Mouse (Mus musculus): ENCODE measurements around the gene Mbip. TPM values are rescaled to one million over a fixed set of nuclear protein-coding genes. Genes with fewer than 3 reads are reported as not detected.

Gene Mbip
- 10 to 100 TPM; 17.1 to 23.4 TPM for total RNA-seq (2021)
- long read RNA-seq, experiment 1, transcript Mbip-201 (9 exons, 1,512 nt) = major isoform, 8 of 19 reads
- long read RNA-seq, experiment 1, partial matches to known transcripts = 1 of 19 reads
- long read RNA-seq, experiment 1, other reads (novel, unspliced or antisense) = 8 of 19 reads
- long read RNA-seq, experiment 2, transcript Mbip-201 (9 exons, 1,512 nt) = major isoform, 8 of 19 reads
- long read RNA-seq, experiment 2, partial matches to known transcripts = 3 of 19 reads
- long read RNA-seq, experiment 2, other reads (novel, unspliced or antisense) = 6 of 19 reads

- DNase-seq (ENCODE audit: low spot score in 2 of 2) = peak; percentile 98
Measured at GRCm38 (mm10) chr12:56345367-56346089, at the start of gene Mbip. Gene Mbip (minus strand): TSS chr12:56345894.

GRCm38 (mm10) chr12:56387647-56388205 lies 42.0 kb upstream of the Mbip start:
- DNase-seq (ENCODE audit: low spot score in 2 of 2) = no peak

GRCm38 (mm10) chr12:56386955-56387646 lies 41.4 kb upstream of the Mbip start:
- DNase-seq (ENCODE audit: low spot score in 2 of 2) = no peak

GRCm38 (mm10) chr12:56344771-56345314 lies 851 bp downstream of the Mbip start:
- no peak for DNase-seq (ENCODE audit: low spot score in 2 of 2)

GRCm38 (mm10) chr12:56339295-56340056 lies 6.2 kb downstream of the Mbip start:
- DNase-seq (ENCODE audit: low spot score in 2 of 2) = no peak

- no peak for DNase-seq (ENCODE audit: low spot score in 2 of 2)
Measured at GRCm38 (mm10) chr12:56333461-56333860, 12.2 kb downstream of the Mbip start.

- no peak for DNase-seq (ENCODE audit: low spot score in 2 of 2)
Measured at GRCm38 (mm10) chr12:56332475-56332874, 13.2 kb downstream of the Mbip start.

GRCm38 (mm10) chr12:56327448-56327998 lies 18.2 kb downstream of the Mbip start:
- DNase-seq (ENCODE audit: low spot score in 2 of 2) = no peak

GRCm38 (mm10) chr12:56325851-56326250 lies 19.8 kb downstream of the Mbip start:
- DNase-seq (ENCODE audit: low spot score in 2 of 2) = no peak

- DNase-seq (ENCODE audit: low spot score in 2 of 2) = no peak
Measured at GRCm38 (mm10) chr12:56318941-56319340, 26.8 kb downstream of the Mbip start.

- DNase-seq (ENCODE audit: low spot score in 2 of 2) = no peak
Measured at GRCm38 (mm10) chr12:56318059-56318458, 27.6 kb downstream of the Mbip start.

GRCm38 (mm10) chr12:56305758-56306157 lies 39.9 kb downstream of the Mbip start:
- DNase-seq (ENCODE audit: low spot score in 2 of 2) = no peak

GRCm38 (mm10) chr12:56302321-56303017 lies 43.2 kb downstream of the Mbip start:
- DNase-seq (ENCODE audit: low spot score in 2 of 2) = no peak

GRCm38 (mm10) chr12:56301487-56302293 lies 44.0 kb downstream of the Mbip start:
- peak in 1 of 2 experiments; percentile 13 for DNase-seq (ENCODE audit: low spot score in 2 of 2)

GRCm38 (mm10) chr12:56299610-56300009 lies 46.1 kb downstream of the Mbip start:
- DNase-seq (ENCODE audit: low spot score in 2 of 2) = no peak

GRCm38 (mm10) chr12:56298919-56299318 lies 46.8 kb downstream of the Mbip start:
- DNase-seq (ENCODE audit: low spot score in 2 of 2) = no peak

- no peak for DNase-seq (ENCODE audit: low spot score in 2 of 2)
Measured at GRCm38 (mm10) chr12:56297921-56298830, 47.5 kb downstream of the Mbip start.

GRCm38 (mm10) chr12:56297099-56297498 lies 48.6 kb downstream of the Mbip start:
- DNase-seq (ENCODE audit: low spot score in 2 of 2) = no peak

All from layer of hippocampus, postnatal 14 days (tissue).